Mouse (Mus musculus) lung, postnatal 0 days (tissue): ENCODE results near the gene Gm11568.
"Not testable (repeated sequence)": the region's sequence is repeated elsewhere in the genome, so short reads cannot be mapped to it uniquely, and the experiment has no call there.

Experiments
- CTCF ChIP-seq: IDR thresholded peaks from 2 replicates; pipeline ENCODE4 v1.5.1; 2016; ENCODE audit warnings: antibody characterized with exemption, mild to moderate bottlenecking
- EP300 ChIP-seq: IDR thresholded peaks from 2 replicates; pipeline ENCODE4 v1.6.1; 2016; ENCODE audit warnings: antibody characterized with exemption, mild to moderate bottlenecking, control low read depth

DNA sequence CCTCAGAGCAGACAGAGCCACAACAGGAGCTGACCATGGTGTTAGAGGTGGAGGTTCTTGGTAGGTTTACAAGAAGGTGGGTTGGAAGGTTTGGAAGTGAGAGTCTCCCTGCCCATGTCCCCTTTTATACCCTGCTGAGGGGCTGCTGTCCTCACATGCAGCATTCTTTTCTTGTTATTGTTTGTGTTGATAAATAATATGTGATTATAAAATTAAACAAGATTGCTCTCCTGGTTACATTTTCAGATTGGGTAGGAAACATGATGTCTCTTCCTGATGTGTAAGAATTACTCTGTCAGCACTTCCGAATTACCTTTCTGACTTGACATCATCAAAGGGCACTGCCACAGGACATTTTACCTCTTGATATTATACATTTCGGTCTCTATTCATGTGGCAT is 42.2 kb upstream of the Gm11568 start, which contains the start of gene Gm11564:
- not testable (repeated sequence) for TF ChIP-seq CTCF, EP300
